Mouse (Mus musculus) embryonic fibroblast, embryonic 13.5 days (primary cell): ENCODE measurements around the gene Wfs1.
"Not testable (repeated sequence)": the region's sequence is repeated elsewhere in the genome, so short reads cannot be mapped to it uniquely, and the experiment has no call there.

Source experiments
- CTCF ChIP-seq: IDR thresholded peaks from 2 replicates; pipeline ENCODE4 v1.5.1; 2011; ENCODE audit warnings: mild to moderate bottlenecking, control low read depth, low read length, moderate library complexity, borderline replicate concordance; ENCODE audit not compliant: insufficient read depth
- POLR2A ChIP-seq: IDR thresholded peaks from 2 replicates; pipeline ENCODE4 v1.6.1; 2011; ENCODE audit warnings: low read depth, mild to moderate bottlenecking, control low read depth, low read length, moderate library complexity

DNA sequence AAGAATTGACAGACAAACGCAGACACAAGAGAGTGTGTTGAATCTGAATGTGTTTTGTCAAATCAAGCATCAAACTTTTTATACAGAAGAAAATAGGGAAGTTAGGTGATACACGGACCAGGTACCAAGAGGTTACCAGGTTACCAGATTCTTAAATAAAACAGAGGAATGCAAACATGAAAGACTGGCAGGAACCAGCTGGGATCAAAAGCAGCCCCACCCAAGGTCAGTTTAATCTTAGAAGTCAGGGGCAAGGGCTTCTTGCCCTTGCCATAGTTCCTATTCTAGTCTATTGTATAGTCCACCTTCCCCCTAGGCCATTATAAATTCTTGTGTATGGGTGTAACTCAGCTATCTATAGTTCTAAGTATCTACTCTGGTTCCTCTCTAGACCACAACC is 50.0 kb downstream of the Wfs1 start:
- not testable (repeated sequence) for TF ChIP-seq CTCF, POLR2A
